Mouse (Mus musculus): Measurements from ENCODE around the gene Zbtb6. TPM values are rescaled to one million over a fixed set of nuclear protein-coding genes. Genes with fewer than 3 reads are reported as not detected.

The Zbtb6 gene
- total and polyA plus RNA-seq, 2 experiments, result 1.1 to 8.2 TPM

DNA sequence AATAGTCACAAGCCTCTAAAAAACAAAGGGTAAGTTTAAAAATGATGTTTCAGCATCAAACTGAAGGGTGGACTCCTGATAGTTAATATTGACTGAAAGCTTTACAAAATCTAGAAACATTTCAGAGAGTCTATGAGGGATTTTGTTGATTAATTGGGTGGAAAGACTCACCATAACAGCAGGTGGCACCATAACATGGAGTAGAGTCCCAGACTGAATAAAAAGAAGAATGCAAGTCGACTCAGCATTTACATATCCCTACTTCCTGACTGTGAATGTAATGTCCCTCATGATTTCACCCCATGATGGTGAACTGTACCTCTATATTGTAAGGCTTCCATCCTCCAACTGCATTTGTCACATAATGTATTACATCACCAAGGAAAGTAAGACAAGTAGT, 47.4 kb downstream of the Zbtb6 start:
- Histone ChIP-seq H3K36me3 (ENCODE audit: control insufficient read depth, insufficient read depth, low read length) (peaks cover 28% of the 10 kb centered on the region), H3K4me3 (ENCODE audit: insufficient read depth, low read depth, low read length) (no peak overlapping the region), H3K9ac (ENCODE audit: low read depth, low read length) (no peak overlapping the region), H3K79me2 (ENCODE audit: control insufficient read depth, insufficient read depth, low read length) (no peaks in the 10 kb centered on the region), H3K27ac (replicated peaks; ENCODE audit: insufficient read depth, low read depth, low read length) (no peak overlapping the region), H3K27me3 (ENCODE audit: control insufficient read depth, insufficient read depth, low read length) (no peaks in the 10 kb centered on the region), H3K4me1 (ENCODE audit: control insufficient read depth, insufficient read depth, low read length) (no peaks in the 10 kb centered on the region)
- TF ChIP-seq CTCF (IDR thresholded peaks at IDR 0.05; ENCODE audit: low read depth, low read length) (no peak), POLR2A (IDR thresholded peaks at IDR 0.05; ENCODE audit: extremely low read depth, insufficient read depth, low read length) (no peak)
- DNase-seq (ENCODE audit: extremely low read depth, low read depth, low spot score), result no peak
- WGBS, result 44% methylated on average over 1 of the region's 1 CpGs

DNA sequence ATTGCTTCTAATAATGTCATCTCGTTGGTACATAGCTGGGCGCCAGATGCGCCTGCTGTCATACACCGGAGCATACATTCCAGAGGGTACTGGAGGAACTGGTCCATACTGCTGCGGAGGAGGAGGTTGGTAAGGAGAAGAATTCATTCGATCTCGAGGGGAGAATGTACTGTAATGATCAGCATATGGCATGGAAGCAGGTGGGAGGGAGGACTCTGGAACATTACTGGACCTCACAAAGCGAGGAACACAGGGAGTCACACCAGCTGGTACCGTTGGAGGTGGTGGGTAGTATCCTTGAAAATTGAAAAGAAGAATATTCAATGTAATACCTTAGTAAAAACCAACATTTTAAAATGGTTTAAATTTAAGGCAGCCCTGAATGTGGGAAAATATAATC, 60.0 kb downstream of the Zbtb6 start:
- Histone ChIP-seq H3K36me3 (ENCODE audit: control insufficient read depth, insufficient read depth, low read length) (peaks cover 24% of the 10 kb centered on the region), H3K27me3 (ENCODE audit: control insufficient read depth, insufficient read depth, low read length) (no peaks in the 10 kb centered on the region), H3K9ac (ENCODE audit: low read depth, low read length) (no peak overlapping the region), H3K4me1 (ENCODE audit: control insufficient read depth, insufficient read depth, low read length) (no peaks in the 10 kb centered on the region), H3K79me2 (ENCODE audit: control insufficient read depth, insufficient read depth, low read length) (no peaks in the 10 kb centered on the region), H3K27ac (replicated peaks; ENCODE audit: insufficient read depth, low read depth, low read length) (no peak overlapping the region), H3K4me3 (ENCODE audit: insufficient read depth, low read depth, low read length) (no peak overlapping the region)
- DNase-seq (ENCODE audit: extremely low read depth, low read depth, low spot score), result no peak
- 96% methylated on average over 9 of the region's 9 CpGs for WGBS
- TF ChIP-seq POLR2A (IDR thresholded peaks at IDR 0.05; ENCODE audit: extremely low read depth, insufficient read depth, low read length), result no peak
- TF ChIP-seq CTCF (IDR thresholded peaks at IDR 0.05; ENCODE audit: low read depth, low read length), result no peak

DNA sequence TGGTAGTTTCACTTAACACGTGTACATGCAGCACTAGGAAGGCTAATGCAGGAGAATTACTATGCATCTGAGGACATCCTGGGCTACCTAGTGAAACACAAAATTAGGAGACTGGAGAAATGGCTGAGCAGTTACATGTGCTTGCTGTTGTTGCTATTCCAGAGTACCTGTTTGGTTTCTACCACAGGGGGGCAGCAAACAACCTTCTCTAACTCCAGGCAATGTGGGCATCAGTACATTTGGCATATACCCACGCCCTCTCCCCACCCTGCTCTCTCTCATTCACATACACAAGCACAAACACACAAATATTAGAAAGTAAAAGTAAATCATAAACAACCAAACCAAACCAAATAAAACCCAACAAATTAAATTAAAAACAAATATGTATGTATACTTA, 62.8 kb downstream of the Zbtb6 start:
- TF ChIP-seq POLR2A (IDR thresholded peaks at IDR 0.05; ENCODE audit: extremely low read depth, insufficient read depth, low read length), result no peak
- peak; percentile 57 for TF ChIP-seq CTCF (IDR thresholded peaks at IDR 0.05; ENCODE audit: low read depth, low read length)
- no peaks in the 10 kb centered on the region for H3K79me2 ChIP-seq (ENCODE audit: control insufficient read depth, insufficient read depth, low read length)
- H3K9ac ChIP-seq (ENCODE audit: low read depth, low read length), result no peak overlapping the region
- no peaks in the 10 kb centered on the region for H3K27me3 ChIP-seq (ENCODE audit: control insufficient read depth, insufficient read depth, low read length)
- H3K4me1 ChIP-seq (ENCODE audit: control insufficient read depth, insufficient read depth, low read length), result no peaks in the 10 kb centered on the region
- DNase-seq (ENCODE audit: extremely low read depth, low read depth, low spot score), result peak; percentile 31
- H3K36me3 ChIP-seq (ENCODE audit: control insufficient read depth, insufficient read depth, low read length), result peaks cover 35% of the 10 kb centered on the region
- no peak overlapping the region for H3K4me3 ChIP-seq (ENCODE audit: insufficient read depth, low read depth, low read length)
- H3K27ac ChIP-seq (replicated peaks; ENCODE audit: insufficient read depth, low read depth, low read length), result no peak overlapping the region
- WGBS, result 70% methylated on average over 2 of the region's 2 CpGs

DNA sequence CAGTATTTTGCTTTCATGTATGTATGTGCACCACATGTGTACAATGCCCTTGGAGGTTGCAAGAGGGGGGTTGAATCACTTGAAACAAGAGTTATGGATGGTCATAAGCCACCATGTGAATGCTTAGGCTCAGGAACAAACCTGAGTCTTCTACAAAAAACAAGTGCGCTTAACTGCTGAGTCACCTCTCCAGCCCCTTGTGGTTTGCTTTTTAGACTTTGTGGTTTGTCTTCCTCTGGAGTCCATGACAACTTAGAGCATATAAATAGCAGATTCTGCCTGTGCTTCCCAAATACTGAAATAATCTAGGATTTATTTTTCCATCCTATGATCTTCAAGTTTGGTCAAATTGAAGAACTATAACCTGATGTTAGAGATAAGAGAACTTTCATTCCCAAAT, 67.0 kb downstream of the Zbtb6 start:
- H3K79me2 ChIP-seq (ENCODE audit: control insufficient read depth, insufficient read depth, low read length), result no peaks in the 10 kb centered on the region
- no peak overlapping the region for H3K27ac ChIP-seq (replicated peaks; ENCODE audit: insufficient read depth, low read depth, low read length)
- DNase-seq (ENCODE audit: extremely low read depth, low read depth, low spot score), result no peak
- H3K4me1 ChIP-seq (ENCODE audit: control insufficient read depth, insufficient read depth, low read length), result no peaks in the 10 kb centered on the region
- no peak for TF ChIP-seq CTCF (IDR thresholded peaks at IDR 0.05; ENCODE audit: low read depth, low read length)
- TF ChIP-seq POLR2A (IDR thresholded peaks at IDR 0.05; ENCODE audit: extremely low read depth, insufficient read depth, low read length), result no peak
- H3K9ac ChIP-seq (ENCODE audit: low read depth, low read length), result no peak overlapping the region
- 97% methylated on average over 1 of the region's 1 CpGs for WGBS
- H3K27me3 ChIP-seq (ENCODE audit: control insufficient read depth, insufficient read depth, low read length), result no peaks in the 10 kb centered on the region
- H3K4me3 ChIP-seq (ENCODE audit: insufficient read depth, low read depth, low read length), result no peak overlapping the region
- peaks cover 27% of the 10 kb centered on the region for H3K36me3 ChIP-seq (ENCODE audit: control insufficient read depth, insufficient read depth, low read length)

Other genes with a start within 250 kb of the Zbtb6 start
- not detected in 2 replicates for gene Olfr366, start 231.6 kb downstream of the Zbtb6 start, total RNA-seq (2014; rRNA removed)
- gene Olfr366, start 231.6 kb downstream of the Zbtb6 start, polyA plus RNA-seq (2012; rRNA removed), result not detected in 2 replicates
- gene Olfr368, start 116.7 kb downstream of the Zbtb6 start, total RNA-seq (2014; rRNA removed), result not detected in 2 replicates
- not detected in 2 replicates for gene Olfr368, start 116.7 kb downstream of the Zbtb6 start, polyA plus RNA-seq (2012; rRNA removed)
- 19.9 and 27.1 TPM in 2 replicates for gene Pdcl, start 83.8 kb downstream of the Zbtb6 start, total RNA-seq (2014; rRNA removed)
- 7.0 and 7.8 TPM in 2 replicates for gene Pdcl, start 83.8 kb downstream of the Zbtb6 start, polyA plus RNA-seq (2012; rRNA removed)
- gene Rc3h2, start 20.3 kb downstream of the Zbtb6 start, total RNA-seq (2014; rRNA removed), result 16.7 and 17.2 TPM in 2 replicates
- gene Rc3h2, start 20.3 kb downstream of the Zbtb6 start, polyA plus RNA-seq (2012; rRNA removed), result 2.4 and 3.0 TPM in 2 replicates
- 5.1 and 6.5 TPM in 2 replicates for gene Zbtb26, start within 50 bp of the Zbtb6 start, total RNA-seq (2014; rRNA removed)
- 0.70 and 1.1 TPM in 2 replicates for gene Zbtb26, start within 50 bp of the Zbtb6 start, polyA plus RNA-seq (2012; rRNA removed)
- gene Rabgap1, start 108 bp upstream of the Zbtb6 start, total RNA-seq (2014; rRNA removed), result 18.2 and 19.1 TPM in 2 replicates
- gene Rabgap1, start 108 bp upstream of the Zbtb6 start, polyA plus RNA-seq (2012; rRNA removed), result 3.4 and 4.0 TPM in 2 replicates
- gene Gpr21, start 73.2 kb upstream of the Zbtb6 start, total RNA-seq (2014; rRNA removed), result 1.0 and 1.3 TPM in 2 replicates
- gene Gpr21, start 73.2 kb upstream of the Zbtb6 start, polyA plus RNA-seq (2012; rRNA removed), result 0.06 TPM in 1 of 2 replicates, not detected in the other

Measured in liver, adult 2 months (tissue).